Mouse (Mus musculus) myocyte (in vitro differentiated cells): ENCODE results near the gene Ifi47.

Experiments used
- MAX ChIP-seq: IDR thresholded peaks from one replicate; pipeline ENCODE4 v1.6.1; 2011; ENCODE audit warnings: low read depth, mild to moderate bottlenecking, control low read depth
- POLR2A ChIP-seq: IDR thresholded peaks from one replicate; pipeline ENCODE4 v1.6.1; 2011; ENCODE audit warnings: low read depth, mild to moderate bottlenecking, control low read depth, moderate library complexity; ENCODE audit not compliant: insufficient read length
- POLR2AphosphoS2 ChIP-seq: IDR thresholded peaks from one replicate; pipeline ENCODE4 v1.6.1; 2011; ENCODE audit warnings: low read depth, control low read depth; ENCODE audit not compliant: insufficient read length
- TCF12 ChIP-seq: IDR thresholded peaks from one replicate; pipeline ENCODE4 v1.6.1; 2011; ENCODE audit warnings: mild to moderate bottlenecking, control low read depth; ENCODE audit not compliant: poor library complexity, insufficient read depth, severe bottlenecking

- TF ChIP-seq POLR2A (no peak), TCF12 (no peak), POLR2AphosphoS2 (no peak), MAX (no peak)
Observed at GRCm38 (mm10) chr11:49090551-49090950, 14.2 kb downstream of the Ifi47 start.
